Mouse (Mus musculus) adrenal gland, adult 18-20 months (tissue): ENCODE results near the gene D930020B18Rik. TPM values are rescaled to one million over a fixed set of nuclear protein-coding genes. Genes with fewer than 3 reads are reported as not detected.

Source experiments
- DNase-seq, 2 experiments: peaks; one replicate each; pipeline ENCODE4 v3.0.0; 2021 to 2022; ENCODE audit warnings: low spot score in 2 of 2
- total RNA-seq, 2 experiments: library from RNA; stranded (reverse); gene quantifications; 1 replicate in 1 of 2; 2 replicates in 1 of 2; pipeline ENCODE4 v1.2.3; 2021

Gene D930020B18Rik
- total RNA-seq, 2 experiments from 2014 or later: not detected

- no peak for DNase-seq
These were observed 5.1 kb upstream of the D930020B18Rik start for GRCm38 (mm10) chr10:121636276-121636675.

DNA sequence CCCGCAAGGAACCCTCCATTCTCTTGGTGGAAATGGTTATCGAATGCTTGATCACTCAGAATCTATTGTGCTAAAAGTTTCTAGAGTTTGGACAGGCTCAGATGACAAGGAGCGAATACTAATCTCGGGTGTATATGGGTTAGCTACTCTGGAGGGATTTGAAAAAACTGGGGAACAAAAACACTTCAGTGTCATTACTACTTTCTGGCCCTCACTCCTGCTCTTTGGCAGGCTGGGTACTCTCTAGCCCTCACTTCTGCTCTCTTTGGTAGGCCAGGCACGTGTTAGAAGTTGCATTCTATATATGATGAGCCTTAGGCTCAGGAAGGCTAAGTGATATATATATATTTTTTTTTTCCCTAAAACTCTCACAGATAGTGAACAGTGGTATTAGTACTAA, 1.8 kb upstream of the D930020B18Rik start:
- DNase-seq: no peak

GRCm38 (mm10) chr10:121640150-121640930, 1.0 kb upstream of the D930020B18Rik start:
- DNase-seq: no peak

DNA sequence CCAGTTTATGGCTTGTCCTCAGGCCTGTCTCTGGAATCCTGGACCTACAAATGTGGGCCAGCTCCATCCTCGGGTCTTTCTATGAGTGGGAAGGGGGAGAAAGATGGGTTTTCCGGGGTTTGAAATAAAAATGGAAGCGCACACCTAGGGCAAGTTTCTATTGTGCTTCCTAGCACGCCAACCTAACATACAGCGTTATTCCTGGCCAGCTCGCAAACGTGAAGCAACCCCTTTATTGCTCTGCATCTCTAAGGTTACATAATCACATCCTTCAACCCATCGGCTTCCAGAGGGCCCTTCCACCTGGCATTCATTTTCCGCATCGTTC, 480 bp upstream of the D930020B18Rik start:
- no peak for DNase-seq

DNA sequence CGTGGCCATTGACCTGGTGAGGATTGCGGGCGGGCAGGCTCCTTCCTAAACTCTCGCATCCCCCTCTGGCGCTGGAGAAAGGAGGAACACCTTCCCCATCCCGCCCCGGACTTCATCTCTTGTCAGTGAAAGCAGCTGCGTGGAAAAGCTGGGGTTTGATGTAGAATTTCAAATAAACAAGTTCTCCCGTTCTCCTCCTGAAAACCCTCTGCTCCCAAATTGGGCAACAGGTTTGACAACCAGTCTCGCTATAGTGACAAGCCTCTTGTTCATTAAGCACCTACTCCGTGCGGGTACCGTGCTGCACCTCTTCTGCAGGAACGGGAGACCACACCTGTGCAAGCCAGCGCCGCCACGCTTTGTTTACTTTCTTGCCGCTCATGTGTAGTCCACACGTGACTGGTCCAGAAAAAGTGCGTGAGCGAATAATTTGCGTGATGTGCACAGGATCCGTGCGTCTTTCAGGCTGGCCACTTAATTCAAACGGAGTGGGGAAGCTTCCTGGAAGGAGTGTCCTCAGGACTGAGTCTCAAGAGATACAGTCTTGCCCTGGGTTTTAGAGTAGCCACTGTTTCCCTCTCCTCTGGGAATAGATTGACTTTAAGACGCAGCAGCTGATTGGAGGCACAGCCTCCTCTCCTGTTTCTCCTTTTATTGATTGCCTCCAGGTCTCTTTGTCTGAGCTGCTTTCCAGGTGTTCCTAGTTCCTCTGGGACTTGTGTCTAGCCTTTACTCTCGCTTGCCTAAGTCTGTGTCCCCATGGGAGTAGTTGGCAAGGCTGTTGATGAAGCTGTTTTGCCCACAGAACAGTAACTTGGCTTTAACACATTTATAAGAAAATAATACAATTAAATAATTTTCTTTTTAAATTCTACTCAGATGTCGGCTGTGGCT, 913 bp downstream of the D930020B18Rik start:
- DNase-seq: no peak

- DNase-seq: no peak
These were observed 4.9 kb downstream of the D930020B18Rik start for GRCm38 (mm10) chr10:121646294-121646693.

DNA sequence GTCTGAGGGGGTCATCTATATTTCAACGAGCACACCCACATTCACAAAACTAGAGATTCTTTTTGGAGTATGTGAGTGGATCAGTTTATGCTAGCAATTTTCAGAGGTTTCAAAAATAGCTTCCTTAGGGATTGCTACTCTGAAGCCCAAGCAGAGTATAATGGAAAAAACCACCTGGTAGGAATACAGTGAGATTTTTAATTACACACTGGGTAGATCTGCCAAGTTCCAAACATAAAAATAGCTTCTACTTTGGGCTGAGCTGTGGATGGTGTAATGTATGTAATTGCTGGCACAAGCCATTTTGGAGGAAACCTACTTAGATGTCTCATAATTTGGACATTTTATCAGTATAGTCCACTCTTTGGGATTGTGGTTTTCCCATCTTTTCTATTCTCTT, 11.7 kb downstream of the D930020B18Rik start:
- DNase-seq: no peak

DNA sequence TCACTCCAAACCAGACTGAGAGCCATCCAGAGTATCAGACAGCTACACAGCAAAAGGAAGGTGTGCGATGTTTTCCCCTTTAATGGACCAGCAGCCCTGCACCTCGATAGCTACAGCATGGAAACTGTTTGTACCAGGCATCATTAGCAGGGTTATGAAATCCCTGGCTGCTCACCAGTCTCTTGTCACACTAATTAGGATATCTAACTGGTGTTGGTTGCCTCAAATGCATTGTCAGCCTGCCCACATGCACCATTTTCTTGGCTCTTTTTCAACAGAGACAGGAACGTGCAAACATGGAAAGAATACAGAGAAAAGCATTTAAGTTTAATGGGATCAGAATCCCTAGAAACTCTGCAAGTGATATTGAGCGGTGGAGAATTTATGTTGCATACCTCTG, 14.5 kb downstream of the D930020B18Rik start:
- DNase-seq: no peak

- no peak for DNase-seq
These were observed 21.3 kb downstream of the D930020B18Rik start for GRCm38 (mm10) chr10:121662711-121663110.

DNA sequence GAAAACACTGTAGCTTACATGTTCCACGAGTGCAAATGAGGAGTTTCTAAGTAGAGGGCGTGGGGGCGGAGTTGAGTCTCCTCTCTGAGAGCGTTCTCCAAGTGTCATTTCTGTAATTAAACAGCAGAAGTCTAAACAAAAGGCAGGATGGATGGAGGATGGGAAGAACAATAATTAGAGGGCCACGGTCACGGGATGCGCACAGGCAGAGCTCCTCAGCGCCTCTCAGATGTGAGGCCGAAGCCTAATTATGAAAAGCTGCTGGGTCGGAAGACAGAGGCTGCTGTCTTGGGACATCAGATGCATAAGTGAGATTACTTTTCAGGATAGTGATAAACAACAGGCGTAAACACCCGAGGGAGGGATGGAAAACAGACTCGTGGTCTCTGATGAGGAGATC, 22.2 kb downstream of the D930020B18Rik start:
- DNase-seq: no peak

GRCm38 (mm10) chr10:121665631-121666145, 24.3 kb downstream of the D930020B18Rik start:
- no peak for DNase-seq

DNA sequence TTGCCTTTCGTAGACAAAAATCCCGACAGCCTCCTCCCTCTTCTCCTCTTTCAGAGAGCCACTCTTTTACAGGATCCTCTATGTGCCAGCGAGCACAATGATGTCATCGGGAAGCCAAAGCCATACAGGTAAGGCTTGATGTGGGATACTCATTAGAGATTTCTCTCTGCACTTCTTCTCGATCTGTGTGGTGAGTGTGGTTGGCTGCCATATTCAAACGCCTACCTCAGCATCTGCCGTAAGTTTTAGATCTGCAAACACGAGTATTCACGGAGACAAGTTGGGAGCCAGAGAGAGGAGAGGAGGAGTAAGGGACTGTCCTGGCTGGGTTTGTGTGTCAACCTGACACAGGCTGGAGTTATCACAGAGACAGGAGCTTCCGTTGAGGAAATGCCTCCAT, 27.7 kb downstream of the D930020B18Rik start:
- no peak for DNase-seq

GRCm38 (mm10) chr10:121677019-121677418, 35.6 kb downstream of the D930020B18Rik start:
- no peak for DNase-seq

DNA sequence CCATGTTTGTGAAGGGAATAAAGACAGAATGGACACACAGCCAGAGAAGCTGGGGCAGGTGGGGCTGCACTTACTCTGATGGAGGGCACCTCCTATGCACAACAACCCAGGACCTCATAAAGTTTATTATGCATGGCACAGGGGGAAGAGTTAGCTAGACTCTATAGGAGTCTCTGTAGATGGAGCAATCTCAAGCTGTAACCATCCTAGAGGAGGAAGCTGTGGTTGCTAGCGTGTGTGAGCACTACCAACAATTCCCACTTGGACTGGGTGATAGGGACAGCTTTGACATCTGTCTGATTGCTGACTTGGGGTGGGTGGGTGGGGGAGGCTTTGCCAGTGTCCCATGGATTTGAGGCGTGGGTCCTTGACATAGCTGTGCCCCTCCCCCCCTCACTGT, 39.5 kb downstream of the D930020B18Rik start:
- DNase-seq: no peak

- no peak for DNase-seq
These were observed 41.2 kb downstream of the D930020B18Rik start for GRCm38 (mm10) chr10:121682539-121682938.

GRCm38 (mm10) chr10:121686153-121686660, 44.8 kb downstream of the D930020B18Rik start:
- no peak for DNase-seq

DNA sequence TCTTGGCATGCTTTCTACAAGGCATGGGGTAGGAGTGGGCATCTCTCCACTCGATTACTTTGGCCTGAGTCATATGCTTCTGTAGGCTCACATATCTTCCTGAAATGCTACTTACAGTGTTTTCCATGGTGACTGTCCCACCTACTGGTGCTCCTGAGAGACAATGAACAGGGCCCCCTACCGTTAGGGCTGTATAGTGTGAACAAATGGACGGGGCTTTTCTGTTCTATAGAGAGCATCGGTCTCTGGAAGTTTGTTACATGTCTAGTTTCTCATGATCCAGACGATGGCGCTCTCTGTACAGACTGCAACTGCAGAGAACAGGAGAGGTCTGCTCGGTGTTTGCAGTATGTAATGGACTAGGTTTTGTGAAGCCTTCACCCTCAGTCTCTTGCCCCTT, 46.1 kb downstream of the D930020B18Rik start:
- no peak for DNase-seq

- peak; percentile 44 to 49 for DNase-seq
These were observed 48.4 kb downstream of the D930020B18Rik start for GRCm38 (mm10) chr10:121689591-121690314.

DNA sequence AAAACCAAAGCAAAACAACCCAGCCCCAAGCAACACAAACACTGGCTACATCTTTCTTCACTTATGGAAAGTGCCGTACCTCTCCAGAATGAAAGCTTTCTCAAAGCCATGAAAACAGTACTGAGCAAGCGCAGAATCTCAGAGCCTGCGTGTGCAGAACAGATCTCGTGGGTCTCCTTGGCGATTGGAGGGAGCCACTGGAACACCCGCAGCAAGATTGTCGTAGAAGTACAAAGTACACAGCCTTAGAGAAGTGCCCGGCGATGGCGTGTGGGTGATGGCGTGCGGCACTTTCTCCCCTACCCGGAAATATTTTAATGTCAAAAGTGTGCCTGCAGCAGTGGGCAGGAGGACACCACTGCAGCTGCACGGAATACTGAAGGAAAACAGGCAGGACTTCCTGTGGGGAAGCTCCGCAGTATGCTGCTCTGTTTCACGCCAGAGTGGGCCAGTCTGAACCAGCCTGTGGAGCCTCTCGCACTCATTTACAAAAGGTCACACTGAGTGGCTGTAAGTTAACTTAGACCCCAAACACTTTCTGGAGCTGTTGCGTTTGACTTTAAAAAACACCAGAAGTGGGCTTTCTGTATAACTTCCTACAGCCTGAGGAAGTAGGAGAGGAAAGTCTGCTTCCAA, 51.7 kb downstream of the D930020B18Rik start:
- no peak for DNase-seq

DNA sequence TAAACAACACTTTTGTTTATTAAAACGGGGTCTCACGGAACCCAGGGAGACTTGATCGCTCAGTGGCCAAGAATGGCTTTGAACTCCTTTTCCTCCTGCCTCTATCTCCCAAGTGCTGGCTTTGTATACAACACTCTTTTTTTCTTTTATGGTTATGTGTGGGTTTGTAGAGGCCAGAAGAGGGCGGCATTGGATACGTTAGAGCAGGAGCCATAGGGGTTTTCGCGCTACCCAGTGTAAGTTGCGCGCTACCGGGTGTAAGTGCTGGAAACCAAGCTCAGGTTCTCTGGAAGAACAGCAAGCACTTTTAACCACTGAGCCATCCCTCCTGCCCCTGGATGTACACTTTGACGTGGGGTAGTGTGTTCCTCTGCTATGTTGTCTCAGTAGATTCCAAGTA, 53.2 kb downstream of the D930020B18Rik start:
- DNase-seq: no peak
